Mouse (Mus musculus) small intestine, adult 2 months (tissue): Measurements from ENCODE around the gene Kif5a.

Experiments
- CTCF ChIP-seq: fragments of 200-500 bp; IDR thresholded peaks from 2 replicates; pipeline ENCODE4 v1.5.1; 2012; ENCODE audit warnings: low read depth, mild to moderate bottlenecking, control low read depth, inconsistent platforms, low read length, moderate library complexity, mixed read lengths; ENCODE audit not compliant: insufficient replicate concordance, insufficient read length; ENCODE audit errors: extremely low read depth
- POLR2A ChIP-seq: fragments of 200-500 bp; IDR thresholded peaks from 2 replicates; pipeline ENCODE4 v1.6.1; 2012; ENCODE audit warnings: low read depth, mild to moderate bottlenecking, control low read depth, inconsistent platforms, low read length, moderate library complexity

- TF ChIP-seq POLR2A, result no peak
- no peak for TF ChIP-seq CTCF
These were observed 30.5 kb upstream of the Kif5a start for GRCm38 (mm10) chr10:127293590-127294113.
